Mouse (Mus musculus) leukemia stem cell, adult 10-12 weeks (primary cell): ENCODE measurements around the gene Phospho2. TPM values are rescaled to one million over a fixed set of nuclear protein-coding genes. Genes with fewer than 3 reads are reported as not detected.

Experiments used
- polyA plus RNA-seq: library from polyadenylated mRNA; stranded (reverse); fragments of >175 nt; gene quantifications from 2 replicates; pipeline ENCODE4 v1.2.3, GENCODE M21; 2012; ENCODE audit warnings: low replicate concordance

The Phospho2 gene
- polyA plus RNA-seq, result 4.4 and 19.8 TPM in 2 replicates

DNA sequence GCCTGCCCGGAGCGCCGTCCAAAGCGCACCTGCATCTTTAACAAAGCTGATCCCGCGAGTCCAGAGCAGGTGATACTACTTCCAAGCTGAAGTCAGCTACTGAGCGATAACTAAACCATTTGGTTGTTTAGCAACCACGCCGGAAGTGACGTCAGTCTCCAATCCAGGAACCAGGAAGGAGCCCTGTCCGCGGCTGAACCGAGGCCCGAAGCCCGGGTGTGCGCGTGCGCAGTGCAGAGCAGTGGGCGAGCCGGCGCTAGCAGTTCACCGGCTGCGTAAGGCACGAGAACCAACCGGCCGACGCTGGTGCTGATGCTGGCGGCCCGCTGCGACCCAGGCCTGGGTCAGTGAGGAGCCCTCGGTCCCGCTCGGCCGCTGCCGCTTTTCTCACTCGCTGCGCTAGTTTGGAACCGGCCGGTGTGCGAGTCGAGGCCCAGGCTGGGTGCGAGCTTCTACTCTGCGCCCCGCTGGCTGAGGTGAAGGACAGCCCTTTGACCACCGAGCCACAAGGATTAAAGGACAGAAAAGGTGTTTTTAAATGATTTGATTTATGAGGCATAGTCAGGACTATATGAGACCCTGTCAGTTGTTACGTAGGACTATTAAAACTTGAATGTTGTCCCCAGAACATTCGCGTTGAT, at the start of gene Phospho2, which contains the start of gene Ccdc173:
Phospho2 (plus strand) TSS at position 195 of the 641 bp plus-strand sequence.
Ccdc173 (minus strand) TSS at position 147 of the 641 bp plus-strand sequence.

DNA sequence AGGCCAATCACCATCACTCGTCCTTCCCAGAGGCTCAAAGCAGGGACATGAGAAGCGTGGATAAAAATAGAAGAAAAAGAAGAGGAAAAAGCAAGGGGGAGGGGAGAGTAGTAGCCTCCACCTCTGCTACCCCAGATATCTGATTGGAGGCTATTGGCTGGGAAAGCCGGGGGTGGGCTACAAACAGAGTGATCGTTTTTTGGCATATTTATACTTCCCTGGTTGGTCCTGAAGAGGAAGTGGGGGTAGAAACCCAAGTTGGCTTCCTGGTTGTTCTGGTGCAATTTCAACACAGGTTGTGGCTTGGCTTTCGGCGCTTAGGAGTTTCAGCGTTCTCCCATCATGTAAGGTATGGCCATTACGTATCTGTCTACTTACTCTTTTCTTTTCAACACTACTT, 32.3 kb downstream of the Phospho2 start, which contains the start of gene Klhl23:
Klhl23 (plus strand) TSS at position 234 of the 400 bp plus-strand sequence.

Other genes starting within 250 kb of the Phospho2 start
- not detected in 2 replicates for gene Lrp2, start 203.6 kb upstream of the Phospho2 start, polyA plus RNA-seq
- not detected in 2 replicates for gene Bbs5, start 142.5 kb upstream of the Phospho2 start, polyA plus RNA-seq
- gene Klhl41, start 119.5 kb upstream of the Phospho2 start, polyA plus RNA-seq, result not detected in 2 replicates
- gene Fastkd1, start 76.1 kb upstream of the Phospho2 start, polyA plus RNA-seq, result 0.12 and 0.72 TPM in 2 replicates
- gene Ppig, start 67.1 kb upstream of the Phospho2 start, polyA plus RNA-seq, result 8.2 and 14.0 TPM in 2 replicates
- gene Ccdc173, start within 50 bp of the Phospho2 start, polyA plus RNA-seq, result not detected in 2 replicates
- gene Klhl23, start 32.3 kb downstream of the Phospho2 start, polyA plus RNA-seq, result 0.16 and 4.1 TPM in 2 replicates
- gene Ssb, start 71.9 kb downstream of the Phospho2 start, polyA plus RNA-seq, result 2.6 and 8.2 TPM in 2 replicates
- gene Mettl5, start 96.0 kb downstream of the Phospho2 start, polyA plus RNA-seq, result 160 and 164 TPM in 2 replicates
- 12.0 and 16.4 TPM in 2 replicates for gene Ubr3, start 107.6 kb downstream of the Phospho2 start, polyA plus RNA-seq
- gene Myo3b, start 249.5 kb downstream of the Phospho2 start, polyA plus RNA-seq, result not detected in 2 replicates